Mouse (Mus musculus) macrophage (primary cell): ENCODE data around the gene Ambp. TPM values are rescaled to one million over a fixed set of nuclear protein-coding genes. Genes with fewer than 3 reads are reported as not detected.
A peak's percentile ranks its signal among the peaks of the same experiment; 100 is the strongest.

Source experiments
- H3K27ac ChIP-seq: fragments of 350-480 bp; formaldehyde crosslinking; 2 replicates; pipeline ENCODE4 v1.9.0; 2021
- H3K36me3 ChIP-seq: fragments of 350-480 bp; formaldehyde crosslinking; 2 replicates; pipeline ENCODE4 v1.9.0; 2021; ENCODE audit errors: inconsistent target
- H3K4me3 ChIP-seq: fragments of 350-480 bp; formaldehyde crosslinking; 2 replicates; pipeline ENCODE4 v1.9.0; 2021; ENCODE audit errors: inconsistent target
- H3K79me2 ChIP-seq: fragments of 350-480 bp; formaldehyde crosslinking; 2 replicates; pipeline ENCODE4 v1.9.0; 2021; ENCODE audit errors: inconsistent target
- WGBS: methylation state at CpG from one replicate; pipeline ENCODE4 v1.1.7; 2026; ENCODE audit warnings: inconsistent platforms; ENCODE audit not compliant: missing documents; 5-methylcytosine and 5-hydroxymethylcytosine counted together
- polyA plus RNA-seq: library from polyadenylated mRNA; stranded (reverse); fragments of 250-400 nt; gene quantifications from 3 replicates; pipeline ENCODE4 v1.2.4, GENCODE M21; 2018; ENCODE audit warnings: inconsistent platforms

The Ambp gene
- polyA plus RNA-seq, 1 experiment from 2014 or later, result not detected

DNA sequence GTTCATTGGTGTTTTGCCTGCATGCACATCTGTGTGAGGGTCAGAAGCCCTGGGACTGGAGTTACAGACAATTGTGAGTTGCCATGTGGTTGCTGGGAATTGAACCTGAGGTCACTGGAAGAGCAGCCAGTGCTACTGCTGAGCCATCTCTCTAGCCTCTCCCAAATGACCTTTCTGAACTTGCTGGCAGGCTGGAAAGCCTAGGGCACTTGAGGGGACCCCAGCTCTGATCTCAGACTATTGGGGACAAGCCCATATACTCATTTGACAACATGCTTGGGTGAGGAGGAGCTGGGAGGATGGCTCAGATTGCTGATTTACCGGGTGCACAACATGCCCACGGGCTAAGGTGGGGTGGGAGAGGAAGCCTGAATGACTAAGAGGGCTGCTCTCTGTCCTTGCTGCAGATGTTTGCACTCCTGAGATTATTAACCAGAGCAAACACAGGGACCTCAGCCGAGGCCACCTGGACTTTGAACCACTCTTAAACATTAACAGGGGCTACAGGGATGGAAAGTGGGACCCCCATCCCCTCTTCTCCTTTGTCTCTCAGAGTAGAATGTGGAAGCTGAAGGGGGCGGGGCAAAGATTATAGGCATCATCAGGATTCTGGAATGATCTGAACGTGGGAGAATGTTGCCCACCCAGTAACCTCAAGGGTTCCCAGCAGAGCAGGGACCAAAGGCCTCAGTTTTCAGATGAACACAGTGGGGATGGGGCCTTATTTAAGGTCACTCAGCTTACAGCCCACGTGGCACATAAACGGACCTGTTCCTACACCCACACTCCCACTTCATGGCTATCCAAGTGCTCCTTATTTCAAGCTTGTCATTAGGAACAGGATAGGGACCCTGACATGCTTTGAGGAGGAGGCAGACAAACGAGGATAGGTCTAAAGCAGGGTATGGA, 2.4 kb upstream of the Ambp start:
- no peaks in the 10 kb centered on the region for H3K36me3 ChIP-seq
- no peaks in the 10 kb centered on the region for H3K79me2 ChIP-seq
- no peak overlapping the region for H3K4me3 ChIP-seq
- H3K27ac ChIP-seq, result no peak overlapping the region
- WGBS, result 80% methylated on average over 8 of the region's 8 CpGs

DNA sequence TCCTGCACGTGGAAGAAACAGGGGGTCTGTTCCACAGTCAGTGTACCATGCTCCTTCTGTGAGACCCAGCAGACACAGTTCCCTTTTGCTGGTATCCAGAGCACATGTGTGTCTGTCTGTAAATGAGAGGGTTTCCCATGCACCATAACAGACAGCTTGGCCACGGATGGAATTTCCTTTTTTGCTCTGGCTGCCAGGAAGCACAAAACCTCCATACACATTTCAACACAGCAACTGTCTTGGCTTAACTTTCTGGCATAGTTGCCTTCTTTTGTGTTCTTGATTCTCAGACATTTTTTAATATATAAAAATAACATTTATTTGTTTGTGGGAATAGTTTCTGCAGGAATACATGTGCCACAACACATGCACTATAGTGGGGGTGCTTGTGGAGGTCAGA, 997 bp upstream of the Ambp start:
- H3K4me3 ChIP-seq, result no peak overlapping the region
- no peak overlapping the region for H3K27ac ChIP-seq
- no peaks in the 10 kb centered on the region for H3K36me3 ChIP-seq
- H3K79me2 ChIP-seq, result no peaks in the 10 kb centered on the region
- 7% methylated on average over 2 of the region's 2 CpGs for WGBS

DNA sequence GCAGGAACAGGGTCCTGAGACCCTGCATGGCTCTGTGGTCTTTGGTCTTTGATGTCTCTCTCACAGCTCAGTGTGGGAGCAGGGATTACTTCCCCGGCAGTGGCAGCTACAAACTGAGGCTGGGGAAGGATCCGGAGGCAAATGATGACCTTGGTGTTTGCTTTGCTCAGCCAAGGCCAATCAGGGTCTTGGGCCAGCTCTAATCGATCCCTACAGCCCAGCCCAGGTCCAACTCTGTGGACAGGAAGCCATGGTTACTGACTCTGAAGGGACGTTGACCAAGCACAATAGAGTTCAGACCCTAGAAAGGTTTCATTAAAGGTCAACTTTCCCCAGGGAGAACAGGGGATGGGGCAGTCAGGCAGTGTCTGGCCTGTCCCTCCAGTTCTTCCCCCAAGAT, 571 bp downstream of the Ambp start:
- 87% methylated on average over 4 of the region's 4 CpGs for WGBS
- no peaks in the 10 kb centered on the region for H3K36me3 ChIP-seq
- no peak overlapping the region for H3K27ac ChIP-seq
- H3K79me2 ChIP-seq, result no peaks in the 10 kb centered on the region
- H3K4me3 ChIP-seq, result no peak overlapping the region

DNA sequence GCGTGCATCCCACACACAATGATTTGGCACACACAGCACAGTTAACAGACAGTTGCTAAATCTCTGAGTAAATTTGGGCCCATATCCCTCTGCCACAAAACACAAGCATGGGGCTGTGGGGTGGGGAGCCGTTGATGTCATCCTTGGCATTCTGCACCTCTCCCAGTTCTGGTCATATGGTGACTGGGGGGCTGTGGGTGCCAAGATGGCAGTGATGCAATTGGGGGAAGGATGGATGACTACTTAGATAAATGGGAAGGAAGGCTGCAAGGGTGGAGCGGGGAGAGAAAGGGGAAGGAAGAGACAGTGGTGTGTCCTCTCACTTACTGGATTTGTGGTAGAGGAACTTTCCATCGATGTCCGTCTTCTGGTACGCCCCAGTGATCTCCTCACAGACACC, 3.5 kb downstream of the Ambp start:
- Histone ChIP-seq H3K36me3 (no peaks in the 10 kb centered on the region), H3K79me2 (no peaks in the 10 kb centered on the region), H3K27ac (peak overlapping the region; percentile 42), H3K4me3 (no peak overlapping the region)
- 10% methylated on average over 6 of the region's 6 CpGs for WGBS

DNA sequence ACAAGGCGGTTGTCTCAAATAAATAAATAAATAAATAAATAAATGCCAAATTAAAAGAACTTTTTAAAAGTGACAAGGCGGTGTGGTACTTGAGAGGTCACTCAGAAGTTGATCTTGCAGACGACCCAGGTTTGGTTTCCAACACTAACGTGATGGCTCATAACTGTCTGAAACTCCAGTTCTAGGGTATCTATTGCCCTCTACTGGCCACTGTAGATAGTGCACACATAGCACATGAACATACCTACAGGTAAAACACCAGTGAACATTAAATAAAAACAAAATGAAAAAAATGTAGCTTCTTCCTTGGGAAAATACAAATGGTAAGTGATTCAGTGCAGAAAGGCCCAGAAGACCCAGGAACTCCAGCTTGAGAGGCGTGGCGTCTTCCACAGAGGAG, 7.3 kb downstream of the Ambp start:
- H3K27ac ChIP-seq, result no peak overlapping the region
- H3K79me2 ChIP-seq, result no peaks in the 10 kb centered on the region
- H3K36me3 ChIP-seq, result no peaks in the 10 kb centered on the region
- no peak overlapping the region for H3K4me3 ChIP-seq
- 98% methylated on average over 6 of the region's 6 CpGs for WGBS

DNA sequence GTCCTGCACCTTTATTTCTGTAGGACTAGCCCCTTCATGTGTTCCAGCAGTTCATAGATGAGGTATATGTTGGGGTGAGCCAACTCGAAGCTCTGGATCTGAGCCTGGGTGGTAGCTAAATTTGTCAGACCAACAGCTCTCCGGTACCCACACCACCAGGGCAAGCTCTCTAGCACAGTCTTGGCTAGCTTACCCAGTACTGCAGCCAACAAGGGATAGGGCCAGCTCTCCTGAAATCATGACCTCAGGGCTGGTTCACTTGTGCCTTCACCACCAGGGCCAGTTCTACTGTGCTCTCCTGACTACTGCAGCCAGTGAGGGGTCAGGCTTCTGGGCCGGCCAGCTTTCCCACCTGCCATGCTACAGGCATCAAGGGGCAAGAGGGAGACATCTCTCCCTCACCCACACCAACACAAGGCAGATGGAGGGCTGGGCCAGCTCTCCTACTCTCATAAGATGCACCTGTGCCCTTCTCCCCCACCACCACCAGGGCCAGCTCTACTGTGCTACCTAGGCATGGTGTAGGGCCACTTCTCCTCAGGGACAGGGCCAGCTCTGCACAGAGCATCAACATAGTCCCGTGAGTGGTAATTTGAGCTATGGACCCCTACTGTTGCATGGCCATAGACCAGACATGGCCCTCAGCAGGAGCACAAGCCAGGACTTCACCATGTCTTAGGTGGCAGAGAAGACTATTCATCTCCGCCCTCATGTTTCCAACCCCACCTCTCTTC, 24.5 kb downstream of the Ambp start:
- 95% methylated on average over 5 of the region's 5 CpGs for WGBS
- Histone ChIP-seq H3K79me2 (no peaks in the 10 kb centered on the region), H3K36me3 (no peaks in the 10 kb centered on the region), H3K4me3 (no peak overlapping the region), H3K27ac (no peak overlapping the region)

DNA sequence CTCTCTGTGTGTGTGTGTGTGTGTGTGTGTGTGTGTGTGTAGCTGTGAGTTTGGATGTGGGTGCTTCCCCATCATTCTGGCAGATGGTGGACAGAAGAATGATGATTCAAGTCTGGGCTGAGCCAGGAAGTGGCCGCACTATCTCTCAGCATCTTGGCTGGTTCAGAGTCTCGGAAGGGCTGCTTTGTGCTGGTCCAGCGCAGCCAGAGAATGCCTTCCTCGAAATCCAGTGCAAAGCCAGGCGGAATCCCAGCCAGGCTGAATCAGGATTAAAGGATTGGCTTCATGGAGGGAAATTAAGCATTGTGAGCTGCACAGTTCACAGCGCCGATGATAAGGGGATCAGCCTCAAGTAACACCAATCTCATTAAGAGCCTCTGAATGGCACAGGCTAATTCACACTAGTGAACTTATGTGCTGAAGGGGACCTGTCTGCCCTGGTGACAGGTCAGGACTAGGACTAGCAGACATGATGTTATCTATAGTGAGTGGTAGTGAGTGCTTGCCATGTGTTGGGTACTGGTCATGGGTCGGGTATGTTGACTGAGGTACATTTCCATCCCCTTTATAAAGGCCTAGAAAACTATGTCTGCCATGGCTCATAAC, 29.6 kb downstream of the Ambp start:
- 91% methylated on average over 8 of the region's 8 CpGs for WGBS
- no peak overlapping the region for H3K27ac ChIP-seq

DNA sequence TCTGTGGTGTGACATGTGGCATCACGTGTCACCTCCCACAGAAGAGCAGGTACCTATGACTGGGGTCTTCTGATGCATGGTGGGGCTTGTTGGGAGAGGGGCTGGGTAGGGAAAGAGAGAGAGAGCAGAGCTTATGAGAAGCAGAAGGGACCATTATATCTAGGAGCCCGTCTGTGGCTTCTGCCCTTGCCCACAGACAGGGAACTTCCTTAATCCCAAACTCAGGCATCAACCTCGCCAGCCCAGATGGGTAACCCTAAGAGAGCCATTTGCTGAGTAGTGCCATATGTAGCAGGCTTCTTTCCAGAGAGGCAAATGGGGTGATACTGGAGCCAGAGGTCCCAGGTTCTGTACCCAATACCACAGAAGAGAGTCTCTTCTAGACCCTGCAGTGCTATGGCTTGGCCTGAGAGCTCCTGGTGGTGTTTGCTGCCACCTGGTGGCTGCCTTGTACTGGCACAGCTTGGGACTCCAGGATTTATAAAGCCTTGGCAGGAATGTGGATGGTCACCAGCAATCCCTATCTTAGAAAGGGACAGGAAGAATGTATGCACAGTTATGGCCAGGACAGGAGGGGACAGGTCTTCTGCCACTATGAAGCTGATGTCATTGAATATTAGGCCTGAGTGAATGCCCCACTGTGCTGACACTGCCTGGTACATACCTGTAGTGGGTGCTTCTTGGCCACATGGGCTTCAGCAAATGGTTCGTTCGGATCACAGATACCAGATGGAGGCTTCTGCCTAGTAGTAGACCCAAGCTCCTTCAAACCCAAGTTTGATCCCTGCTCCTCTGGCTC, 35.8 kb downstream of the Ambp start:
- H3K36me3 ChIP-seq, result no peaks in the 10 kb centered on the region
- WGBS, result 63% methylated on average over 5 of the region's 5 CpGs
- H3K79me2 ChIP-seq, result no peaks in the 10 kb centered on the region
- H3K27ac ChIP-seq, result no peak overlapping the region
- H3K4me3 ChIP-seq, result no peak overlapping the region

More for the DNA sequence above, 29.6 kb downstream of the Ambp start:
- H3K79me2 ChIP-seq, result no peaks in the 10 kb centered on the region
- H3K4me3 ChIP-seq, result no peak overlapping the region
- H3K36me3 ChIP-seq, result no peaks in the 10 kb centered on the region

DNA sequence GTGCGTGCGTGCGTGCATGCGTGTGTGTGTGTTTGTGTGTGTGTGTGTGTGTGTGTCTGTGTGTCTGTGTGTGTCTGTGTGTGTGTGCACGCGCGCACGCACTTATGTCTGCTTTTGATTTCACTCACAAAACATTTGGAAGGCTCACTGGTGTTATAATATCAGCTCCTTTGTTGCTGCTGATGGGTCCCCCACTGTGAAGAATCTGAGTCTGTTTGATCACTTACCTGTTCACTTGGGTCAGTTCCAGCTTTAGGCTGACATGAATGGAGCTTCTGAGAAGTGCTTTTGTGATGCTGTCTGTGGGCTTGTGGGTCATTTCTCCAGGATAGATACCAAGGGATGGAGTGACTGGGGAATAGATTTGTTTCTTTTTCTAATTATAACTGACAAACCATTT, 48.9 kb downstream of the Ambp start:
- no peaks in the 10 kb centered on the region for H3K79me2 ChIP-seq
- H3K27ac ChIP-seq, result no peak overlapping the region
- no peak overlapping the region for H3K4me3 ChIP-seq
- 98% methylated on average over 8 of the region's 8 CpGs for WGBS
- H3K36me3 ChIP-seq, result no peaks in the 10 kb centered on the region

DNA sequence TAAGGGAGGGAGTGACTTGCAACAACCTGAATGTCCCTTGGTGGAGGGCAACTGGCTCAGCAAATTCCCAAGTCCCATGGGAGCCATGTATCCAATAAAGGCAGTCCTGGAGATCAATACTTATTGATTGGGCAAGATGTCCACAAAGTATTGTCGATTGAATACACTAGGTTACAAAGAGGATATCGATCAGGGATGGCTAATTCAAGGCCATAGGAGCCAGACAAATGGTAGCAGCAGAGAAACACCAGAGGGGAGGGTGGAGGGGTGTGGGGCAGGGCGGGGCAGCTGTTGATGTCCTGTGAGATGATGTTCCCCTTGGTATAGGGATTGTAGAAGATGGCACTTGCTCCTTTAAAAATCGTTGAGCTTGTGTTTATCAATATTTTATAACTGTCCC, 52.6 kb downstream of the Ambp start:
- WGBS, result 90% methylated on average over 4 of the region's 4 CpGs
- H3K79me2 ChIP-seq, result no peaks in the 10 kb centered on the region
- H3K36me3 ChIP-seq, result no peaks in the 10 kb centered on the region

DNA sequence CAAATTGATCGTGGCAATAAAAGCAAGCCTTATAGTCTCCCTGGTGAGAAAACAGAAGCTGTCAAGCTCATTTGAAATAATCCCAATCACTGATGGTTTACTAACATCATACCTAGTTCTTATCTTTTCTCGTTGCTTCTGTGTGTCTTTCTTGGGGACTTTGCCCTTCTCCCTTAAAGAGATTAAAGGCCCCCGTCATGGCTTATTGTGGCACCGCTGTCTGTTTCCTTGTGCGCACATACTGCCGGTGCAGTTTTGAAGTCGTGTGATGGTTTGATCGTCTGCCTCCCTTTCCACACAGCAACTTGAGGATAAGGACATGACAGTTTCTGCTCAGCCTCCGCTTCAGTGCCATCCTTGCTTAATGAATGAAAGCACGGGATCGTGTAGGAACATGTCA, 54.1 kb downstream of the Ambp start:
- Histone ChIP-seq H3K4me3 (no peak overlapping the region), H3K79me2 (no peaks in the 10 kb centered on the region), H3K27ac (no peak overlapping the region), H3K36me3 (no peaks in the 10 kb centered on the region)
- 95% methylated on average over 11 of the region's 11 CpGs for WGBS

More for the DNA sequence above, 52.6 kb downstream of the Ambp start:
- H3K4me3 ChIP-seq, result no peak overlapping the region
- no peak overlapping the region for H3K27ac ChIP-seq

DNA sequence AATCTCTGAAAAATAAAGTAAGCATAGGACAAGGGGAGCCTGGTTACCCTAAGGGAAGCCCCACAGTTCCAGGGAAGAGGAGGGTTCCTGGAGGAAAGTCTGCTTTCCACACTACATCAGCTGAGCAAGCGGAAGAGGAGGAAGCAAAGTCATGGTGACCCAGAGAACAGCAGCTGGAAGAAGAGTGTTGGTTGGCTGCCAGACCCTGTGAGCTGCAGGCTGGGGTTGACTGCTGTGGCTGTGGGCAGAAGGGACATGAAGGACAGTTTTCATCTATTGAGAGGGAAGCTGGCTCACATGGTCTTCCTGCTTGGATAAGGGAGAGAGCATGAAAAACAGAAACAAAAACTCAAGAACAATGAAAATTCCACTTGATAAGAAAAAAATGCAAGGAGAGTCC, 57.0 kb downstream of the Ambp start:
- Histone ChIP-seq H3K4me3 (no peak overlapping the region), H3K27ac (no peak overlapping the region), H3K79me2 (no peaks in the 10 kb centered on the region), H3K36me3 (no peaks in the 10 kb centered on the region)
- 69% methylated on average over 1 of the region's 1 CpGs for WGBS
